Mouse (Mus musculus) B cell, adult 2 months (primary cell): ENCODE data around the gene Cdsn.
A peak's percentile ranks its signal among the peaks of the same experiment; 100 is the strongest.
"Not testable (repeated sequence)": the region's sequence is repeated elsewhere in the genome, so short reads cannot be mapped to it uniquely, and the experiment has no call there.

Experiments
- DNase-seq, 2 experiments: peaks; one replicate each; pipeline ENCODE4 v3.0.0; 2022

The Cdsn gene

DNA sequence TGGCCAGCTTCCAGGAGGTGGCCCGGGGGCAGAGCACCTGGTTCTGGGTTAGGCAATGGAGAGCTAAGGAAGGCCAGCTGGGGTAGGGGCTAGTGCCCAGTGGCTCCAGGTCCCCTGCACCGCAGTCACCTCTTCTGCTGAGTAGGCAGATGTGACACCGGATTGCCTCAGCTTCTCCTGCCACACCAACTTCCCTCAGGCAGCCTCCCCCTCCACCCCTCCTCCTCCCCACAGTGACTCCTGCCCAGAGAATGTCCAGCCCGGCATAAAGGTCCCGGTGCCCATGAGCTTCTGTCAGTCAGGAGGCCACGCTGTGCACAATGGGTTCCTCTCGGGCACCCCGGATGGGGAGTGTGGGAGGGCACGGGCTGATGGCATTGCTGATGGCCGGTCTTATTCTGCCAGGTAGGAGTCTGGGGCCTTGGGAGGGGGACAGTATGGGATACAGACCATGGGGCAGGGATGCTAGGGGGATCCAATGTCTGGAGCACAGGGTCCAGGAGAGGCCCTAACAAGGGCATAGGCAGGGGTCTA lies at the start of gene Cdsn:
Gene Cdsn, plus strand, starts transcription at position 248 of the 534 bp plus-strand sequence.
- no peak for DNase-seq

DNA sequence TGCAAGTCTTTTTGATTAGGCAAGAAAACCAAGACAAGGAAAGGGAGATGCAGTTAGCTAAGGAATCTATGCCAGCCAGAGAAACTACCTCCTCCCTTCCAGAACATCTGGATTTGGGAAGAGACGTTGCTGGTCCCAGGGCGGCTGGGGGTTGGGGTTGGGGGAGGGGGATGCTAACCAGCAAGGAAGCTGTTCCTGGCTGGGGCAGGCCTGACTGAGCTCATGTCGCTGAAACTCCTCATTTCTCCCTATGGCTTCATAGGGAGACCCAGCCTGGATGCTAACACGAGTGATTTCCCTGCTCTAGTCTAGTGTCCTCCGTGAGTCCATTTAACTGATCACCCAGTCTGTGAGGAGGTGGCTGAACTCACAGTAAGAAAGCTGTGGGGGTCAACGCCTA lies 49.7 kb upstream of the Cdsn start:
- DNase-seq = no peak

- DNase-seq = no peak
These were observed 49.2 kb upstream of the Cdsn start for GRCm38 (mm10) chr17:35502762-35503161.

GRCm38 (mm10) chr17:35503849-35504248 lies 48.1 kb upstream of the Cdsn start:
- no peak for DNase-seq

DNA sequence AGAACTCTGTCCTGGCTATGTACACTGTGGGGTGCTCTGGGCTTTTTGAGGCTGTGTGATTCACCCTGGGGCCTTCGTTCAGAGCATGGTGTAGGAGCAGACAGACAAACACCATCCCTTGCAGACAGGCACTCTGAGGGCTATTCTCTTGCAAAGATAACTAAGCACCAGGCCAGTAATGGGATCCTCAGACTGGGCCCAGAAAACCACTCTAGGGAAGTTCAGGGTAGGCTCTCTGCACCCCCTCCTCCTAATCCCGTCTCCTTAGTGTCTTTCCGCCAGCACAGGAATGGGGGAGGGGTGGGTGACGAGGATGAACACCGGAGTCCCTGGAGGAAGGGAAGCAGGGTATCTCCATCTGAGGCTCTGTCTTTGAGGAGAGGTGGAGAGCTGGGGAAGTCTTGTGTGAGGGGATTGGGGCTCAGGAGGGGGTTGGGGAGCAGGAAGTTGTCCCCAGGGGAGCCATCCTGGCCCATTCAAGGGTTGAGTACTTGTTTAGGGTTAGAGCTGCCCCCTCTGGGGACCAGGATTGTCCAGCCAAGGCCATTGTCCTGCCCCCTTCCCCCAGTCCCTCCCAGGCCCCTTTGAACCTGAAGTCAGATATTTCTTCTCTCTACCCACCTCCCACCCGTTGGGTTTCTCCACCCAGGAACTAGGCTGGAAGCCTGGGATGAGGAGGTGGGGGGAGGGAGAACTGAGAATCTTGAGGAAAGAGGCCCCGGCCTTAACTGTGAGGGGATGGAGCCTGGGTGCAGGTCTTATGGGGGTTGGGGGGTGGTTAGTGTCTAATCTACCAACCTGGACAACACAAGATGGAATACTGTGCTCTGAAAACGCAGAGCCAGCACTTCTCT lies 47.1 kb upstream of the Cdsn start:
- no peak for DNase-seq

DNA sequence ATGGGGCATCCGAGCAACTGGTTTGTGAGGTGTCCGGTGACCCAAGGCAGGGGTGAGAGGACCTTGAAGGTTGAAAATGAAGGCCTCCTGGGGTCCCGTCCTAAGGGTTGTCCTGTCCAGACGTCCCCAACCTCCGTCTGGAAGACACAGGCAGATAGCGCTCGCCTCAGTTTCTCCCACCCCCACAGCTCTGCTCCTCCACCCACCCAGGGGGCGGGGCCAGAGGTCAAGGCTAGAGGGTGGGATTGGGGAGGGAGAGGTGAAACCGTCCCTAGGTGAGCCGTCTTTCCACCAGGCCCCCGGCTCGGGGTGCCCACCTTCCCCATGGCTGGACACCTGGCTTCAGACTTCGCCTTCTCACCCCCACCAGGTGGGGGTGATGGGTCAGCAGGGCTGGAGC lies 46.2 kb upstream of the Cdsn start, which contains the start of gene Pou5f1:
Gene Pou5f1, plus strand, starts transcription at position 243 of the 400 bp plus-strand sequence.
- DNase-seq = no peak

GRCm38 (mm10) chr17:35506881-35507280 lies 45.0 kb upstream of the Cdsn start:
- DNase-seq = no peak

- DNase-seq = no peak
These were observed 44.2 kb upstream of the Cdsn start for GRCm38 (mm10) chr17:35507556-35508260.

DNA sequence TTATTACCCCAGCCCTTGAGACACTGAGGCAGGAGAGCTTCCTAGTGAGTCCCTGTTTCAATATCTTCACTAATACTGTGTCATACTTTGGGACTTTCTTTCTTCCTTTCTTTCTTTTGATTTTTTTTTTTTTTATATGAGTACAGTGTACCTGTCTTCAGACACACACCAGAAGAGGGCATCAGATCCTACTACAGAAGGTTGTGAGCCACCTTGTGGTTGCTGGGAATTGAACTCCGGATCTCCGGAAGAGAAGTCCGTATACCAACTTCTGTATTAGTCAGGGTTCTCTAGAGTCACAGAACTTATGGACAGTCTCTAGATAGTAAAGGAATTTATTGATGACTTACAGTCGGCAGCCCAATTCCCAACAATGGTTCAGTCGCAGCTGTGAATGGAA lies 43.6 kb upstream of the Cdsn start:
- DNase-seq = not testable (repeated sequence)

- DNase-seq = peak; percentile 46 to 52
These were observed 42.6 kb upstream of the Cdsn start for GRCm38 (mm10) chr17:35509284-35509683.

DNA sequence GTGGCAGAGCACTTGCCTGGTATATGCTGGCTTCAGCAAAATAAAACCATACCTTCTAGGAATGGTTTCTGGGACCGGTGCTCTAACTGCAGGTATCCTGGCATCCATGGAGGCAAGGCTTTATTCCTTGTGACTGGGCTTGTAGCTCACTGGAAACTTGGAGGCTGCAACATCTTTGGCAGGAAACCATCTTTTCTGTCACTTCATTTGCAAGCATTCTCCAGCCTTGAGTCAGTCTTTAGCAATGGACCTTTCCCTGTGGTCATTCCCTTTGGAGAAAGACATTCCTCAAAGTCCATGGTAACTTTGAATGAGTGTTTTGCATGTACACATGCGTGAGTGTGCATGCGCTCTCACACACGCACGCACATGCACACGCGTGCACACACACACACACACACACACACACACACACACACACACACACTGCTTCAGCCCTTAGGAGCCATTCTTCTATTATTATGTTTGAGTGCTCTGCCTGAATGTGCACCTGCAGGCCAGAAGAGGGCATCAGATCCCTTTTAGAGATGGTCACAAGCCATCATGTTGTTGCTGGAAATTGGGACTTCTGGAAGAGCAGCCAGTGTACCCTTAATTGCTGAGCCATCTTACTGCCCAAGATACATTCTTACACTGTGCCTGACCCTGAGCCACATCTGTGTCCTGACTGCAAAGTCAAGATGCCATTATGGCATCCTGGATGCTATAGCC lies 38.9 kb upstream of the Cdsn start:
- DNase-seq = no peak

DNA sequence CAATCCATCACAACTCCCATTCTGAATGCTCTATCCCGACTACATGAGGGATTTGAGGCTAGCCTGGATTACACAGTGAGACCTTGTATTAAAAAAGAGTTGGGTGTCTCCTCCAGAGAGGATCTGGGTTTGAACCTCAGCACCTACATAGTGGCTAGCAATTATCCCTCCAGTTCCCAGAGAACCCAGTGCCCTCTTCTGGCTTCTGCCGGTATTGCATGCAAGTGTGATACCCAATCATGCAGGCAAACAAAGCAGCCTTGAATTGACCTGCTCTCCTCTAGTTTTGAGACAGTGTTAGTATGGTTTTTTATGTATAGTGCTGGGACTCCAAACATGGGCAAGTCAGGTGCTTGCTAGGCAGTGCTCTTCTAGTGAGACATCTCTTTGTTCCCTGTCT lies 38.0 kb upstream of the Cdsn start:
- peak; percentile 85 to 86 for DNase-seq

DNA sequence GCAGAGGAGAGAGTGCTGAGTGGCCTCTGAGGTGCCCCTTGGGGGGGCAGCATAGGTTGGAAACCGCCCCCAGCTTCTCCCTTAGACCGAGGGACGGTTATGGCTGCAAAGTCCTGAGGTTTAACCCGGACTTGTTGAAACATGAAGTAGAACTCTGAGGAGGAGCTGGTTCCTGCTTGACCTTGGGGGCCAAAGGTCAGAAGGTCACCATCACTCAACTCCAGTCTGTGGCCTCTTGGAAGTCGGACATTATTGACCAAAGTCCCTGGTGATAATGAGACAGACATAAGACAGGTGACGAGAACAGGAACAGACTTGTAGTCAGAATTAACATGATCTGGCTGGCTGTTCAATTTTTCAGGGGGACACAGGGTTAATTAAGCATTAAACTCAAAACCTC lies 37.2 kb upstream of the Cdsn start:
- no peak for DNase-seq

DNA sequence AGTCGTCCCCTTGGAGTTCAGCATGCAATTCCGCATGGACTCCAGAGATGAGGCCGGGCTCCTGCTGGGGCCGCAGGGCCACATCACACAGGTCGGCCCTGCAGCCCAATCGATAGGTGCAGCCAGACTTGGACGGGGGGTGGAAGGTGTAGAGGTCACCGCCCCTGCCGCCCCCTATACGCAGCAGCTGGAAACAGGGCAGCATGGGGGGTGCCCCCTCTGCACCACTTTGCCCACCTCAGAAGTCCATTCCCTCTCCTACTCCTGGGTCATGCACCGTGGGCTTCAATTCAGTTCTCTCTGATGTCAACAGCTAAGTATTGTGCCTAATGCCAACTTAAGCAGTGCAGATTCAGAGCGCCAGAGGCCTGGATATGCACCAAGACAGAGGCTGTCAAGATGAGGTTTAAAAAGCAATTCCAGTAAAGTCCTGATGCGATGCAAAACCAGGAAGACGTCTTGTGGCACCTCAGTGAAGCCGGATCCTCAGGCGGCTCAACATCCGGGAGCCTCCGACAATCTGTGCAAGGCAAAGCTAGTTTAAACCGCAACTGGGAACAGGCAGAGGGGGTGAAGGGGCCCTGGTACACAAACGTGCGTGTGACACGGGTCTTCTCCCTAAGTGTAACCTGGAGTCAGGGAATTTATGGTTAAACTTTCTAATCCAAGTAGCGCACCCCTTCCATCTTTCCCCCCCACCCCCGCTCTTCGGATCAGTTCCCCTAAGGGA lies 35.9 kb upstream of the Cdsn start:
- no peak for DNase-seq

GRCm38 (mm10) chr17:35516652-35517500 lies 35.1 kb upstream of the Cdsn start, which contains the start of the genes Tcf19 and Cchcr1:
Gene Tcf19 (minus strand): TSS chr17:35516824.
Gene Cchcr1 (plus strand): TSS chr17:35517100.
- DNase-seq = peak; percentile 84 to 85

- DNase-seq = no peak
These were observed 34.4 kb upstream of the Cdsn start for GRCm38 (mm10) chr17:35517526-35517925.

GRCm38 (mm10) chr17:35524354-35524753 lies 27.6 kb upstream of the Cdsn start:
- DNase-seq = no peak

DNA sequence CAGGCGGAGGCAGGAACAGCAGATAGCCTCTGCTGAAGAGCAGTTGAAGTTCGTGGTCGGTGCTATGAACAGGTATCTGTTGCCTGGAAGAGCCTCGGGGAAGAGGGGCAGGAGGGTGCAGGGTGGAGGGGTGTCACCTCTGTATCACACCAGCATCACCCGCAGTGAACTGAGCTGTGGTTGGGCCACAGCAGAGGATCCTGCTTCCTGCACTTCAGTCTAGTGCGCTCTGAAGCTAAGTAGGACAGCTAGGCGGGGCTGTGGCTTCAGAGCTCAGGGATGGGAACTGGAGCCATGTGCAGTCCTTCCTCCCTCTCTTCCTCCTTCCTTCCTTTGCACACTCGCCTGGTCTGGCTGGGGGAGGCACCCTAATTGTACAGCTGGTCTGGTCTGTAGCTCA lies 25.3 kb upstream of the Cdsn start:
- no peak for DNase-seq

GRCm38 (mm10) chr17:35532360-35532759 lies 19.6 kb upstream of the Cdsn start:
- no peak for DNase-seq

DNA sequence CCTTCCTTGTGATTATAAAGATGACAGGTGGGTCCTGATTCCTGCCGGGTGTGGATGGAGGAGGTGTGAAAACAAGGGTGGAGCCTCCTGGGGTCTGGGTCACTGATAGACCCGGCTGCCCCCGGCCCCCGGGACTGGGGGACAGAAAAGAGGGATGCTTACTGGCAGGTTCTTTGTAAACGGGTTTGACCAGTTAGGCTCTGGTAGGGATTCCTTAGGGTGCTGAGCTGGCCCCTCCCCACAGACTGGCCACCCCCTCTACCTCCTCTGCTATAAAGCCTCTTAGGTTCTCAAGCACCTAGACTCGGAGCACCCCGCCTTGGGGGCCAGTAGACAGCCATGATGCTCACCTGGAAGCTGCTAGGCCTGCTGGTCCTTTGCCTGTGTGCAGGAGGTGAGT lies 19.0 kb upstream of the Cdsn start, which contains the start of gene Psors1c2:
Gene Psors1c2, plus strand, starts transcription at position 301 of the 400 bp plus-strand sequence.
- no peak for DNase-seq

GRCm38 (mm10) chr17:35534343-35534742 lies 17.6 kb upstream of the Cdsn start:
- peak; percentile 75 to 76 for DNase-seq
